Mouse (Mus musculus): ENCODE data around the gene 1700021F07Rik. TPM values are rescaled to one million over a fixed set of nuclear protein-coding genes. Genes with fewer than 3 reads are reported as not detected.

The 1700021F07Rik gene
- polyA plus RNA-seq (2021) = not detected

DNA sequence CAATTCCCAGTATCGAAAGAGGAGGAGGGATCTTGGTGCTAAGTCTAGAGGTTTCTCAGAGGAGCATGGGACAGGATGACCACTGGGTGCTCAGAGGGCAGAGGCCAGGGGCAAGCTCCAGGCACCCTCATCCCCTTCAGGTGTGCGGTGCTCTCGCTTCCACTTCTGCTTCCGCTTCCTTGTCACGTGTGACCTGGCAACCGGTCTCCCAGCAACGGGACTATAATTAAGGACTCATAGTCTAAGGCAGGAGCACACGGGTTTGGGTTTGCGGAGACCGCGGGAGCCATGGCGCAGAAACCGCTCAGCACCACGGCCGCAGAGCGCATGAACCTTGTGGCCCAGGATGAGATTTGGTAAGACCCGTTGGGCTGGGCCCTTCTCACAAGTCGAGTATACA is at the start of gene 1700021F07Rik:
Gene 1700021F07Rik, plus strand, starts transcription at position 211 of the 400 bp plus-strand sequence.
- ChIA-PET CTCF (no interaction called here), POLR2A (no interaction called here)
- DNase-seq (ENCODE audit: low read depth, low spot score) (no peak), ATAC-seq (no peak)
- in situ Hi-C loops (cut with MboI; ENCODE audit: low pct_unique_long_range_greater_than_20kb) = no loop called here
- H3K27me3 ChIP-seq = peaks cover 4% of the 10 kb centered on the region
- TF ChIP-seq CTCF (IDR thresholded peaks at IDR 0.05) = no peak

DNA sequence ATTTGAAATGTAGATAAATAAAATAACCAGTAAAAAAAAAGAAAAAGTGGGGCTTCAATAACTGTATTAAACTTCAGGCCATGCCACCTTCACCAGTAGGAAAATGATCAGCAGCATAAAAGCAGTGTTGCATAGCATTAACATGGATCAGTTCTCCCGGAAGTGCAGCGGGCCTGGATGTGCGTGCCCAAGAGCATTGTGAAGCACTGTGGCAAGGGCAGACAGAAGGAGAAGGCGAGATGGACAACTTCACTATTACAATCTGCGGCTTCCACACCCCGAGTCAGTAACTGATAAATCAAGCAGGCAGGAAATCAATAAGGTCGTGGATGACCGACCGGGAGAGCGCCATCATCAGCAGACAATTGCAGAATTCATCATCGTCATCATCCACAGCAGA is 49.2 kb upstream of the 1700021F07Rik start:
- DNase-seq (ENCODE audit: low read depth, low spot score) (no peak), ATAC-seq (no peak)
- ChIA-PET POLR2A (no interaction called here), CTCF (no interaction called here)
- H3K27me3 ChIP-seq = peaks cover 3% of the 10 kb centered on the region
- in situ Hi-C loops (cut with MboI; ENCODE audit: low pct_unique_long_range_greater_than_20kb) = no loop called here
- no peak for TF ChIP-seq CTCF (IDR thresholded peaks at IDR 0.05)

DNA sequence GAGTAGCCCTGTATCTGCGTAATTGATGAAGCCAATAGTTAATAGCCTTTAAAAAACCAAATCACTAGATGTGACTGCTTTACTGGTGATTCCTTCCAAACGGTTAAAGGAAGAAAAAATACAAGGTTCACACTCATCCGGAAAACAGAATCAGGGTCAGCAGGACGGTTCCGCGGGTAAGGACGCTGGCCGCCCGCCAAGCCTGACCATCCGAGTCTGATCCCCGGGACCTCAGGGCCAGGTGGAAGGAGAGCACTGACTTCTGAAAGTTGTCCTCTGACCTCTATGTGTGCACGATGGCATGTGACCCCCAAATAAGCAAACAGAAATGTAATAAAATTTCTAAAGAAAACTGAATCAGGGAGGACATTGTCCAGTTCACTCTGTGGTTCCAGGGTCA is 43.3 kb upstream of the 1700021F07Rik start:
- ChIA-PET CTCF (interaction anchor here (1.1 kb wide), 1 partner anchor 21 kb away, joined by 3 read pairs; no protein-coding TSS in a partner anchor), POLR2A (no interaction called here)
- DNase-seq (ENCODE audit: low read depth, low spot score) (no peak), ATAC-seq (no peak)
- no peak for TF ChIP-seq CTCF (IDR thresholded peaks at IDR 0.05)
- in situ Hi-C loops (cut with MboI; ENCODE audit: low pct_unique_long_range_greater_than_20kb) = no loop called here
- H3K27me3 ChIP-seq = peaks cover 8% of the 10 kb centered on the region

DNA sequence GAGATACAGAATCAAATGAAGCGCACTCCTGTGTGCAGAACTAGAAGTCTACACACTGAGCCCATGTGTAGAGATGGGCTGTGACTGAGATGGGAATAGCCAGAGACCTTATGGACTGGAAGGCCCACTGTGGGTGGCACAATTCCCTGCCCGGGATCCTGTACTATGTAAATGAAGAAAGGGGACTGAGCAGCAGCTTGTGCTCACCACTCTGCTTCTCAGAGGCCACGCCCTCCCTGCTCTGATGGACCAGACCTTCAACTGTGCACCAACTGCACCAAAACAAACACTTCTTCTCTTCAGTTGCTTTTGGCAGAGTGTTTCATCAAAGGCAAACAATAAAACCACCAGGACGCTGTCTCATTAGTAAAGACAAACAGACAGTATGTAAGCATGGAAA is 37.9 kb upstream of the 1700021F07Rik start:
- H3K27me3 ChIP-seq = peaks cover 4% of the 10 kb centered on the region
- ATAC-seq (no peak), DNase-seq (ENCODE audit: low read depth, low spot score) (no peak)
- ChIA-PET CTCF (no interaction called here), POLR2A (no interaction called here)
- no peak for TF ChIP-seq CTCF (IDR thresholded peaks at IDR 0.05)
- in situ Hi-C loops (cut with MboI; ENCODE audit: low pct_unique_long_range_greater_than_20kb) = no loop called here

DNA sequence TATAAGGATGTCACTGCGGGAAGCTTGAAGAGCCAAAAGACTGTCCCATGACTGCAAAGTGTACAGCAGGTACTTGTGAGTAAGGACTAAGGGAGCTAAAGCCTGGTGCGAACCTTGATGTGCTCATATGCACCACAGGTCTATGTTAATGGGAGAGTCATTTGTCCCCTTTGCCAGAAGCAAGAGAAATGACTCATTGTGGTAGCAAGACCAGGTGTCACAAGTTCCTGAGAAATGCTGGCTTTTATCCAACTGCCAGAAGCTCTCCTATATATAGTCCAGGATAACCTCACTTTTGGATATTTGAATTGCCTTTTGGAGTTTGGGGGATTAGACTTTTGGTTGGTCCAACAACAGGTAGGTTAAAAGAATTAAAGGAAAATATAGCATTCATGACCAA is 22.8 kb upstream of the 1700021F07Rik start:
- ATAC-seq (no peak), DNase-seq (ENCODE audit: low read depth, low spot score) (no peak)
- CTCF ChIA-PET = no interaction called here
- in situ Hi-C loops (cut with MboI; ENCODE audit: low pct_unique_long_range_greater_than_20kb) = no loop called here
- H3K27me3 ChIP-seq = peaks cover 12% of the 10 kb centered on the region
- POLR2A ChIA-PET = no interaction called here
- no peak for TF ChIP-seq CTCF (IDR thresholded peaks at IDR 0.05)

DNA sequence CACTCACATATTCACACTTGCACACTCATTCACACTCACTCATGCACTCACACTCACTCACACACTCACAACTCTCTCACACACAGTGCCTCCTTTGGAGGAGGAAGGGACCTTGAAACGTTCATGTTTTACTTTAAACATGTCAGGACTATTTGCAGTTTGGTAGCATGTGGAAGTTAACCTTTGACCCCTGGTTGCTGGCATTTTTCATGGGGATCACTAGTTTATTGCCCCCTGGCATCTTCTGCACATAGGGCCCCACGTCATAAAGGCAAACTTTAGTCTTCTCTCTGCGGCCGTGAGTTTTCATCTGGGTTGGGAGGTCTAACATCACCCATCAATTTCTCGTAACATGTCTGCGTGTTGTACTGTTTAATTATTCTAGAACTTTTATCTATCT is 8.4 kb upstream of the 1700021F07Rik start:
- no peak for DNase-seq (ENCODE audit: low read depth, low spot score)
- ATAC-seq = no peak
- no peaks in the 10 kb centered on the region for H3K27me3 ChIP-seq
- TF ChIP-seq CTCF (IDR thresholded peaks at IDR 0.05) = no peak
- in situ Hi-C loops (cut with MboI; ENCODE audit: low pct_unique_long_range_greater_than_20kb) = no loop called here
- ChIA-PET CTCF (no interaction called here), POLR2A (no interaction called here)

DNA sequence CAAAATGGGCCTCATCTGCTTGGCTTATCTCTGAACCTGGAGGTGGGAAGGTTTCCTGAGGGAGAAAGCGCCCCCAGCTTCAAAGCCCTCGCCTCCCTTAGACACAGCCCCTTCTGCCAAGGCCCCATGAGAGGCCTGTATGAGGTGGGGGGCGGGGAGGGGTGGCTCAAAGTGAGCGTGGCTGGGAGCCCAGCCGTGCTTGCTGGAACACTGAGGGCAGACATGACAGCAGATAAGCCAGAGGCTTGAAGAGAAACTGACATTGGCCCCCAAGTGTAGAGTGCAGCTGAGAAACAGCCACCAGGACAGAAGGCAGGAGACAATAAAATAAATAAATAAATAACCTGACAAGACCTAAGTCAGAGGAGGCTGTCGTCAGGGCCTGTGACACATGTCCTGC is 7.2 kb upstream of the 1700021F07Rik start:
- ATAC-seq (no peak), DNase-seq (ENCODE audit: low read depth, low spot score) (no peak)
- POLR2A ChIA-PET = no interaction called here
- in situ Hi-C loops (cut with MboI; ENCODE audit: low pct_unique_long_range_greater_than_20kb) = no loop called here
- H3K27me3 ChIP-seq = no peaks in the 10 kb centered on the region
- TF ChIP-seq CTCF (IDR thresholded peaks at IDR 0.05) = no peak
- CTCF ChIA-PET = no interaction called here

DNA sequence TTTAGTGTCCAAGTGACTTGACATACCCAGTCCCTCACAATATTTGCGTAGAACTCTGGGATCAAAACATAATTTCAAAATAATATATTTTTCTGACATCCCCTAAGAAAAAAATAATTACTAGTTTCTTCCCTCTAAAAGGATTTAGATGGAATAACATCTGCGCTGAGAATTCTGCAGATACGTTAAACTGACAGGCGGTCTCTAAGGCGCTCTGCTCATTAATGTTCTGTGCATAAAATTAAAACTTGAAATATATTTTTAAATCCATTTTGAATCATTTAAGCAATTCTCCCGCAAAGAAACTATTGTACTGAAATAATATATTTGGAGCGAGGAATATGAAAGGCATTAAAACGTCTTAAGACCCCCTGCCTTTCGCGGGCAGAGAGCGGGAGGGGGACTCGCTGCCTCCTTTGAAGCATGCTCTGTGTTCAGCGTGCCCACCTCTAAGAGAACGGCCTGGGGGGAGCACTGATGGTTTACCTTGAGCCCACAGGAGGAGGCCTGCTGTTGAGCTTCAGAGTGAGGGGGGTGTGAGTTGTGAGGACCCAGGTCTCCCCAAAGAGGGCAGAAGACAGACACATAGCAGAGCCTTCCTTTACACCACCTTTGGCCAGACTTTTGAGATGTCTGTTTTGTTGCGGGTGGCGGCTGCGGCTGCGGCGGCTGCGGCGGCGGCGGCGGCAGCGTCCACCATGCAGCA is 6.1 kb upstream of the 1700021F07Rik start:
- no peak for DNase-seq (ENCODE audit: low read depth, low spot score)
- CTCF ChIA-PET = no interaction called here
- TF ChIP-seq CTCF (IDR thresholded peaks at IDR 0.05) = no peak
- H3K27me3 ChIP-seq = no peaks in the 10 kb centered on the region
- POLR2A ChIA-PET = no interaction called here
- no peak for ATAC-seq
- in situ Hi-C loops (cut with MboI; ENCODE audit: low pct_unique_long_range_greater_than_20kb) = no loop called here

DNA sequence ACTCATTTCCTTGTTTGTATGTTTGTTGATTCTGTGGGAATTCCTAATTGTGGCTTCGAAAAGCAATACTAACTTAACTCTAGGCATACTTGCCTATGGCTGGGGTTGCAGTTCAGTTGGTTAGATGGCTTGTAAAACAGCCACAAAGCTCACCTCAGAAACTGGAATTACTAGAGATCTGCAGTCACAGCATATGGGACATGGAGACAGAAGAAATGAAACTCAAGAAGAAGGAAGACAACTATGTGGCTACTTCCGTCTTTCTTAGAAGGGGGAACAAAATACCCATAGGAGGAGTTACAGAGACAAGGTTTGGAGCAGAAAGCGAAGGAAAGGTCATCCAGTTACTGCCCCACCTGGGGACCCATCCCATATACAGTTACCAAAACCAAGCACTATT is 6.1 kb downstream of the 1700021F07Rik start:
- no peak for ATAC-seq
- peaks cover 9% of the 10 kb centered on the region for H3K27me3 ChIP-seq
- DNase-seq (ENCODE audit: low read depth, low spot score) = no peak
- ChIA-PET POLR2A (no interaction called here), CTCF (no interaction called here)
- no peak for TF ChIP-seq CTCF (IDR thresholded peaks at IDR 0.05)
- in situ Hi-C loops (cut with MboI; ENCODE audit: low pct_unique_long_range_greater_than_20kb) = no loop called here

DNA sequence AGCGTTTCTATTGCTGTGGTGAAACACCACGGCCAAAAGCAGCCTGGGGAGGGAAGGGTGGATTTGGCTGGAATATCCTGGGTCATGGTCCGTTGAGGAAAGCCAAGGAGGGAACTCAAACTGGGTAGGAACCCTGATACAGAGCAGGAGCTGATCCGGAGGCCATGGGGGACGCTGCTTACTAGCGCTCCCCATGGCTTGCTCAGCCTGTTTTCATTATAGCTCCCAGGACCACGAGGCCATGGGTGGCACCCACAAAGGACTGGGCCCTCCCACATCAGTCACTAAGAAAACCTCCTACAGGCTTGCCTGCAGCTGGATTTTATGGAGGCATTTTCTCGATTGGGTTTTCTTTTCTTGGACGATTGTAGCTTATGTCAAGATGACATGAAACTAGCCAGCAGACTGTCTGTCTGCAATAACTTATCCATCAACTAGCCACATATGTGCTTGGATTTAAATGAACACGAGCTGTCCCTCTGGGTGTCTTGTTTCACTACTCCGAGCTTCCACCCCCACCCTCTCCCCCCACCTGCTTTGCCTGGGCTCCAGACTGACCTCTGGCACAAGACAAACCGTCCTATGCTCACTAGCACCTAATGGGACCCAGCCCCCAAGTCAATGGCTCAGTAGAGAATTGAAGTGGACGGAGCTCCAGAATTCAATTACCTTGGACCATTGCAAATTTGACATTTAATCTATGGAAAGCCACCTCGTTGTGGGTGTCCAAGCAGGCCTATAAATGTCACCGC is 10.5 kb downstream of the 1700021F07Rik start:
- H3K27me3 ChIP-seq = peaks cover 12% of the 10 kb centered on the region
- no peak for TF ChIP-seq CTCF (IDR thresholded peaks at IDR 0.05)
- ChIA-PET CTCF (no interaction called here), POLR2A (no interaction called here)
- no peak for ATAC-seq
- no peak for DNase-seq (ENCODE audit: low read depth, low spot score)
- in situ Hi-C loops (cut with MboI; ENCODE audit: low pct_unique_long_range_greater_than_20kb) = no loop called here

DNA sequence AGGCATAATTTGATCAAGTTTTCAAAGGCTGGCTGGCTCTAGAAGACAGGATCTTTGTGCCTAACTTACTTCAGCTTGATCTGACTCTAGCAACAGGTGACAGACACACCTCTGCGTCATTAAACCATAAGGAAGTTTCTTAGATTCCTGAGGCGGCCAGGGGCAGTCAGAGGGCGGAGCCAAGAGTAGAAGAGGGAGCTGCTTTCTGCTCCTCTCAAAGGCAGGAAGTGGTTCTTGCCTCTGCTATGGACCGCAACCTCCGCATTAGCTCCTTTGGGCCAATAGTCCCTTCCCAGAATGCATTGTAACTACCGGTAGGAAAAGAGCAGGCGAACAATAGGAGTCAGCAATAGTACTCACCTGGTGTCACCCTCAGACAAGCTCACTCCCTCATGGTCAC is 12.2 kb downstream of the 1700021F07Rik start:
- no peak for ATAC-seq
- DNase-seq (ENCODE audit: low read depth, low spot score) = no peak
- ChIA-PET POLR2A (no interaction called here), CTCF (interaction anchor here (0.5 kb wide), 1 partner anchor 192 kb away, joined by 3 read pairs; no protein-coding TSS in a partner anchor)
- in situ Hi-C loops (cut with MboI; ENCODE audit: low pct_unique_long_range_greater_than_20kb) = no loop called here
- peaks cover 12% of the 10 kb centered on the region for H3K27me3 ChIP-seq
- TF ChIP-seq CTCF (IDR thresholded peaks at IDR 0.05) = no peak

Measured in Patski (cell line).